Comparison of ENCODE assay signal across 8 mouse cellular contexts in the genomic region with DNA sequence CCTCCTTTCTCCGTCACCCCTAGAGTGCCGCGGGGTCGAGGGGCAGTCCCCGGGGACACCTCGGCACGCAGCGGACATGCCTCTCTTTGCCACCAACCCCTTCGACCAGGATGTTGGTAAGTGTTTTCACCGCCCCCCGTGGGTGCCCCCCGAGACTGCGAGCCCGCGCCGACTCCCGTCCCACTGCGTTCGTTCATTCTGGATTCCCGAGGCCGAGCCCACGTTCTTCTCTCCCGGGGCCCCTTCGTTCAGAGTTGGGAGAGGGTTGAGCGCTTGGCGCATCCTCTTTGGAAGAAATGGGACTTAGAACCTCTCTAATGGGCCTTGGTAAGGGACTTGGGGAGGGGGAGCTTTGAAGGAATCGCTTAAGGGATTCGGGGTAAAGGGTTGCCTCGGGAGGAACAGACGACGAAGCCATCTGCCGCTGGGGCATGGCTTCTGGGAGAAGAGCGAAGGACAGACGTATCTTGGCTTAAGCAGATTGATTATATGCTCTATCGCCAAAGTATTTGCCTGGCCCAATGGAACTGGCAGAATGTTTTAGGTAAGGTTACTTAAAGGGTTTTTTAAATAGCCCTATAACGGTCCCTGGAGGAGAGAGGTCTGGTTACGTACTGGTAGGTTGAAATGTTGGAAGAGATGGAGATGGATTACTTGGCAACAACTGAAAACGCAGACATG. TPM values are rescaled to one million over a fixed set of nuclear protein-coding genes. Genes with fewer than 3 reads are reported as not detected.
DNase-seq lines count a peak whose midpoint lies in the region; ATAC-seq lines count a peak whose summit lies in the region.

No protein-coding gene starts in this region.

- H3K4me1 ChIP-seq in neural tube, embryonic 11.5 days (ENCODE audit: control insufficient read depth, insufficient read depth, low read length) = peaks cover 11% of the 10 kb centered on the region
- no peaks in the 10 kb centered on the region for H3K4me1 ChIP-seq in embryonic facial prominence, embryonic 11.5 days (ENCODE audit: control insufficient read depth, insufficient read depth, low read length)
- peaks cover 4% of the 10 kb centered on the region; the same call in 1 of the 2 replicates for H3K4me1 ChIP-seq in intestine, embryonic 16.5 days (ENCODE audit: control insufficient read depth, insufficient read depth, low read length)
- peaks cover 24% of the 10 kb centered on the region for H3K4me1 ChIP-seq in midbrain, embryonic 15.5 days

- H3K27ac ChIP-seq in neural tube, embryonic 11.5 days (ENCODE audit: low read depth, low read length) = peak overlapping the region; percentile 81
- H3K27ac ChIP-seq in embryonic facial prominence, embryonic 11.5 days (replicated peaks; ENCODE audit: low read depth, low read length) = peak overlapping the region; percentile 36
- peak overlapping the region; percentile 96 for H3K27ac ChIP-seq in intestine, embryonic 16.5 days (ENCODE audit: low read length)
- H3K27ac ChIP-seq in midbrain, embryonic 15.5 days = peak overlapping the region; percentile 96

- peak overlapping the region; percentile 83 for H3K9ac ChIP-seq in neural tube, embryonic 11.5 days (ENCODE audit: low read length)
- peak overlapping the region; percentile 65 for H3K9ac ChIP-seq in embryonic facial prominence, embryonic 11.5 days (replicated peaks; ENCODE audit: low read length)
- peak overlapping the region; percentile 90 for H3K9ac ChIP-seq in intestine, embryonic 16.5 days (ENCODE audit: low read depth, low read length)
- peak overlapping the region; percentile 87 for H3K9ac ChIP-seq in midbrain, embryonic 15.5 days

- H3K27me3 ChIP-seq in neural tube, embryonic 11.5 days (ENCODE audit: control insufficient read depth, insufficient read depth, low read length) = no peaks in the 10 kb centered on the region
- no peaks in the 10 kb centered on the region for H3K27me3 ChIP-seq in embryonic facial prominence, embryonic 11.5 days (ENCODE audit: control insufficient read depth, insufficient read depth, low read length)
- H3K27me3 ChIP-seq in intestine, embryonic 16.5 days (replicated peaks; ENCODE audit: control insufficient read depth, insufficient read depth, low read length) = no peaks in the 10 kb centered on the region
- no peaks in the 10 kb centered on the region for H3K27me3 ChIP-seq in midbrain, embryonic 15.5 days (replicated peaks)

- no peaks in the 10 kb centered on the region for H3K9me3 ChIP-seq in neural tube, embryonic 11.5 days (ENCODE audit: control insufficient read depth, low read length)
- no peaks in the 10 kb centered on the region for H3K9me3 ChIP-seq in embryonic facial prominence, embryonic 11.5 days (replicated peaks; ENCODE audit: control insufficient read depth, low read length)
- no peaks in the 10 kb centered on the region for H3K9me3 ChIP-seq in intestine, embryonic 16.5 days (ENCODE audit: control insufficient read depth, low read length)
- no peaks in the 10 kb centered on the region for H3K9me3 ChIP-seq in midbrain, embryonic 15.5 days

- no peak for DNase-seq in neural tube, embryonic 11.5 days (ENCODE audit: low spot score)
- no peak for DNase-seq in neural tube, embryonic 10.5 days (ENCODE audit: extremely low spot score, low spot score)
- DNase-seq in embryonic facial prominence, embryonic 11.5 days (ENCODE audit: low spot score) = no peak
- no peak for DNase-seq in ovary, adult 18-20 months (ENCODE audit: low spot score)
- DNase-seq in urinary bladder, postnatal 36 days (ENCODE audit: low spot score in 2 of 2) = no peak

- ATAC-seq in neural tube, embryonic 11.5 days (ENCODE audit: insufficient read depth, low FRiP score, low TSS enrichment) = peak; percentile 21
- no peak for ATAC-seq in embryonic facial prominence, embryonic 11.5 days (replicated peaks; ENCODE audit: insufficient number of reproducible peaks, low FRiP score, low TSS enrichment, low read depth)
- no peak for ATAC-seq in intestine, embryonic 16.5 days
- no peak for ATAC-seq in midbrain, embryonic 15.5 days (replicated peaks)
- no peak for ATAC-seq in monocyte, adult 5-6 weeks (replicated peaks; ENCODE audit: insufficient number of reproducible peaks, low FRiP score, low TSS enrichment, poor library complexity, severe bottlenecking)

- peak overlapping the region; percentile 88 for H3K4me3 ChIP-seq in neural tube, embryonic 11.5 days (ENCODE audit: low read depth, low read length)
- H3K4me3 ChIP-seq in embryonic facial prominence, embryonic 11.5 days (ENCODE audit: low read depth, low read length) = peak overlapping the region; percentile 81
- H3K4me3 ChIP-seq in intestine, embryonic 16.5 days (ENCODE audit: low read length) = peak overlapping the region; percentile 89
- peak overlapping the region; percentile 85 for H3K4me3 ChIP-seq in midbrain, embryonic 15.5 days

- no peaks in the 10 kb centered on the region for H3K36me3 ChIP-seq in neural tube, embryonic 11.5 days (ENCODE audit: control insufficient read depth, insufficient read depth, low read length)
- no peaks in the 10 kb centered on the region for H3K36me3 ChIP-seq in embryonic facial prominence, embryonic 11.5 days (replicated peaks; ENCODE audit: control insufficient read depth, insufficient read depth, low read depth, low read length)
- no peaks in the 10 kb centered on the region for H3K36me3 ChIP-seq in intestine, embryonic 16.5 days (ENCODE audit: control insufficient read depth, insufficient read depth, low read length)
- no peaks in the 10 kb centered on the region for H3K36me3 ChIP-seq in midbrain, embryonic 15.5 days (replicated peaks)

- under 1% methylated on average over 38 of the region's 38 CpGs for WGBS in neural tube, embryonic 11.5 days
- WGBS in embryonic facial prominence, embryonic 11.5 days = 0% methylated on average over 38 of the region's 38 CpGs
- WGBS in intestine, embryonic 16.5 days = under 1% methylated on average over 34 of the region's 38 CpGs
- under 1% methylated on average over 34 of the region's 38 CpGs for WGBS in midbrain, embryonic 15.5 days

- peak overlapping the region; percentile 62 for H3K4me2 ChIP-seq in neural tube, embryonic 11.5 days (ENCODE audit: low read depth)
- peak overlapping the region; percentile 57 for H3K4me2 ChIP-seq in embryonic facial prominence, embryonic 11.5 days (ENCODE audit: low read depth, low read length)
- H3K4me2 ChIP-seq in intestine, embryonic 16.5 days (ENCODE audit: low read depth, low read length) = peak overlapping the region; percentile 79
- H3K4me2 ChIP-seq in midbrain, embryonic 15.5 days = peak overlapping the region; percentile 68

RNA-seq across cellular contexts. Expression of gene Stam, which starts 0.5 kb away (rescaled TPM):
- polyA plus RNA-seq in neural tube, embryonic 11.5 days (2014; fragmentation: Nextera tagmentation; extraction: Ambion mirVana) = 112 and 115 TPM in 2 replicates
- polyA plus RNA-seq in embryonic facial prominence, embryonic 11.5 days (2014; fragmentation: Nextera tagmentation; extraction: Ambion mirVana) = 86.1 and 98.1 TPM in 2 replicates
- polyA plus RNA-seq in intestine, embryonic 16.5 days (2015; fragmentation: Nextera tagmentation; extraction: Ambion mirVana) = 57.3 and 57.7 TPM in 2 replicates
- polyA plus RNA-seq in midbrain, embryonic 15.5 days (2015; fragmentation: Nextera tagmentation; extraction: Ambion mirVana) = 129 and 133 TPM in 2 replicates
- total RNA-seq in monocyte, adult 5-6 weeks (2017) = 21.5 to 33.8 TPM (median 26.1 TPM) in 3 replicates

RNA-seq across cellular contexts. Expression of gene Hacd1, which starts 18.4 kb away (rescaled TPM):
- 53.8 and 54.8 TPM in 2 replicates for polyA plus RNA-seq in neural tube, embryonic 11.5 days (2014; fragmentation: Nextera tagmentation; extraction: Ambion mirVana)
- polyA plus RNA-seq in embryonic facial prominence, embryonic 11.5 days (2014; fragmentation: Nextera tagmentation; extraction: Ambion mirVana) = 45.4 and 48.4 TPM in 2 replicates
- 93.8 and 103 TPM in 2 replicates for polyA plus RNA-seq in intestine, embryonic 16.5 days (2015; fragmentation: Nextera tagmentation; extraction: Ambion mirVana)
- polyA plus RNA-seq in midbrain, embryonic 15.5 days (2015; fragmentation: Nextera tagmentation; extraction: Ambion mirVana) = 71.6 and 73.2 TPM in 2 replicates
- total RNA-seq in monocyte, adult 5-6 weeks (2017) = 0.53 to 3.6 TPM in 2 of 3 replicates, not detected in the other

Comparison
In these comparisons a context has a peak if more than half of its experiments do, and no peak if none do; other contexts are left out.
1. H3K27ac ChIP-seq: peak in every context shown above with its lines; median percentile 96 in intestine, embryonic 16.5 days; 96 in midbrain, embryonic 15.5 days; 81 in neural tube, embryonic 11.5 days; 36 in embryonic facial prominence, embryonic 11.5 days.